8 mouse cellular contexts compared by ENCODE assay signal in the genomic region with DNA sequence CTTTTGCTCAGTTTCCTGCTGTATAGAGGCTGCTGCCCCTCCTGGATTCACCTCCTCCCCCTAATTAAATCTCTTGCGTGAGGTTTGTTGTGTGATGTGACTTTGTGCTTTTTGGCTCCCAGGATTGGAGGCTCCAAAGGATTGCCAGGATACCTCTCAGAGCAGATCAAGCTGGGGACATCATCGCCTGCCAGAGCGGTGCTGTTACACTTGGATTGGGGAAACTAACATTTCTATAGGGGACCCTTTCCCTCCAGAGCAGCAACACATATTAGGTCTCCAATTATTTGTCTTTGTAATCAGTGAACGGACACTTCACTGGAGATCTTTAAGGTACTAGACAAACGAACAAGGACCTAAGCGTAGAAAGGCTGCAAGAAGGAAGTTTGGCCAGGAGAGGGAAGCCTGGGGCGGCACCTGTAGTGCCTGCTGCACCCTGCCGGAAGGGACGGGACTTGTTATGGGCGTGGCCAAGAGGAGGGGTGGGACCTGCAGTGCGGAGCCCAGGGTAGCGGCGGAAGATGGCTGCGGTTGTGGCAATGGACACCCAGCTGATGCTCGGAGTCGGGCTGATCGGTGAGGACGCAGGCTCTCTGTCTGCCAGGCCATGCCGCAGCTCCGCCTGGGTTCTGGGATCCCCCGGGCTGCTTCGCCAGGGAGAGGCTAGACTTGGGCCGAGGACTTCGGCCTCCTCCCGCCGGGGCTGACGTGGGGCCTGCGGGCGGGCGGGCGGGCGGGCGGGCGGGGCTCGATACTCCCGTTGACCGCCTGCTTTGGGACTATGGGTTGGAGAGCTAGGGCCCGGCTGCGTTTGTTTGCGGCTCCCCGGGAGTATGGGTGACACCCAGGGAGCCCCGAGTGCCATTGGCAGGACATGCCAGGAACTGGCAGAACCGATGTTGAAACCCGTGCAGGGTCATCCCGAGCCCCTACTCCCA. TPM values are rescaled to one million over a fixed set of nuclear protein-coding genes. Genes with fewer than 3 reads are reported as not detected.
DNase-seq lines count a peak whose midpoint lies in the region; ATAC-seq and TF ChIP-seq lines count a peak whose summit lies in the region.

Gene Fam45a, plus strand, starts transcription at position 488 of the 938 bp plus-strand sequence.

- peaks cover 6% of the 10 kb centered on the region for H3K79me3 ChIP-seq in C2C12 (ENCODE audit: low read depth)

- 2% methylated on average over 42 of the region's 45 CpGs for WGBS in heart, embryonic 11.5 days (ENCODE audit: insufficient replicate concordance)
- 2% methylated on average over 39 of the region's 45 CpGs for WGBS in kidney, embryonic 16.5 days
- 4% methylated on average over 43 of the region's 45 CpGs for WGBS in liver, adult 2 months

- H3K79me2 ChIP-seq in C2C12 (ENCODE audit: control insufficient read depth, insufficient read depth) (peaks cover 15% of the 10 kb centered on the region), myocyte (ENCODE audit: control insufficient read depth, insufficient read depth) (peaks cover 14% of the 10 kb centered on the region)
- peaks cover 3% of the 10 kb centered on the region; the same call in 1 of the 2 replicates for H3K79me2 ChIP-seq in liver, adult 2 months (ENCODE audit: control insufficient read depth, insufficient read depth, low read length)

- H3K4me1 ChIP-seq in erythroblast, embryonic 14.5 days (ENCODE audit: control insufficient read depth): peaks cover 45% of the 10 kb centered on the region
- H3K4me1 ChIP-seq in heart, embryonic 11.5 days (ENCODE audit: control insufficient read depth, insufficient read depth, low read length): peaks cover 7% of the 10 kb centered on the region; the same call in 1 of the 2 replicates
- peaks cover 10% of the 10 kb centered on the region for H3K4me1 ChIP-seq in kidney, embryonic 16.5 days (ENCODE audit: insufficient read depth, low read length)
- H3K4me1 ChIP-seq in liver, adult 2 months (ENCODE audit: control insufficient read depth, insufficient read depth, low read length): peaks cover 3% of the 10 kb centered on the region; the same call in 1 of the 2 replicates

- H3ac ChIP-seq in C2C12 (ENCODE audit: control insufficient read depth, insufficient read length, low read depth) (peak within 1 kb of the TSS; percentile 67), myocyte (ENCODE audit: control insufficient read depth, insufficient read length) (peak within 1 kb of the TSS; percentile 61)

- DNase-seq in brain, embryonic 14.5 days (ENCODE audit: low read depth): peak; percentile 97
- DNase-seq in liver, adult 2 months (ENCODE audit: extremely low read depth, low read depth, low spot score): peak; percentile 86
- peak; percentile 95 for DNase-seq in splenic B cell, adult 2 months (ENCODE audit: low read depth, low spot score)

- TF ChIP-seq CTCF in C2C12 (IDR thresholded peaks at IDR 0.05; ENCODE audit: control insufficient read depth, insufficient read depth, insufficient read length): peak; percentile 63
- peak; percentile 76 for TF ChIP-seq CTCF in brain, embryonic 14.5 days (IDR thresholded peaks at IDR 0.05; ENCODE audit: borderline replicate concordance, extremely low read depth, insufficient read depth, insufficient read length)
- peak; percentile 89 for TF ChIP-seq CTCF in liver, adult 2 months (IDR thresholded peaks at IDR 0.05; ENCODE audit: low read depth, low read length)

- ATAC-seq in heart, embryonic 11.5 days (replicated peaks; ENCODE audit: insufficient number of reproducible peaks, low FRiP score, low TSS enrichment): peak; percentile 100
- peak; percentile 100 for ATAC-seq in kidney, embryonic 16.5 days (ENCODE audit: low FRiP score, low TSS enrichment)

- peak; percentile 69; the same call in 1 of the 2 replicates for TF ChIP-seq POLR2A in brain, embryonic 14.5 days (IDR thresholded peaks at IDR 0.05; ENCODE audit: borderline replicate concordance, extremely low read depth, insufficient read depth, insufficient read length, poor library complexity, severe bottlenecking)
- TF ChIP-seq POLR2A in liver, adult 2 months (IDR thresholded peaks at IDR 0.05; ENCODE audit: extremely low read depth, insufficient read depth, low read length): peak; percentile 75
- TF ChIP-seq POLR2A in myocyte (IDR thresholded peaks at IDR 0.05; ENCODE audit: insufficient read length, low read depth): peak; percentile 99

- peak within 1 kb of the TSS; percentile 77 for H3K4me2 ChIP-seq in heart, embryonic 11.5 days
- H3K4me2 ChIP-seq in kidney, embryonic 16.5 days (replicated peaks; ENCODE audit: low read depth, low read length): peak within 1 kb of the TSS; percentile 70
- H3K4me2 ChIP-seq in myocyte (ENCODE audit: low read depth): peak within 1 kb of the TSS; percentile 82

- peak within 1 kb of the TSS; percentile 70 for H3K9ac ChIP-seq in heart, embryonic 11.5 days (ENCODE audit: low read depth, low read length)
- H3K9ac ChIP-seq in kidney, embryonic 16.5 days (replicated peaks; ENCODE audit: low read length): peak within 1 kb of the TSS; percentile 84
- peak within 1 kb of the TSS; percentile 89 for H3K9ac ChIP-seq in liver, adult 2 months (ENCODE audit: low read depth, low read length)

- H3K27ac ChIP-seq in heart, embryonic 11.5 days (ENCODE audit: low read depth, low read length): peak within 1 kb of the TSS; percentile 46
- peak within 1 kb of the TSS; percentile 57 for H3K27ac ChIP-seq in kidney, embryonic 16.5 days (ENCODE audit: low read length)
- peak within 1 kb of the TSS; percentile 68 for H3K27ac ChIP-seq in liver, adult 2 months (replicated peaks; ENCODE audit: insufficient read depth, low read depth, low read length)

- H3K27me3 ChIP-seq in C2C12 (ENCODE audit: control insufficient read depth, insufficient read depth, insufficient read length): no peaks in the 10 kb centered on the region
- no peaks in the 10 kb centered on the region for H3K27me3 ChIP-seq in erythroblast, embryonic 14.5 days (ENCODE audit: control insufficient read depth)
- no peaks in the 10 kb centered on the region for H3K27me3 ChIP-seq in heart, embryonic 11.5 days (ENCODE audit: control insufficient read depth, insufficient read depth, low read length)
- H3K27me3 ChIP-seq in kidney, embryonic 16.5 days (ENCODE audit: insufficient read depth, low read length): no peaks in the 10 kb centered on the region
- no peaks in the 10 kb centered on the region for H3K27me3 ChIP-seq in liver, adult 2 months (ENCODE audit: control insufficient read depth, insufficient read depth, low read length)
- no peaks in the 10 kb centered on the region for H3K27me3 ChIP-seq in myocyte (ENCODE audit: control insufficient read depth, insufficient read depth, insufficient read length)
- no peaks in the 10 kb centered on the region for H3K27me3 ChIP-seq in splenic B cell, adult 2 months (ENCODE audit: control insufficient read depth, insufficient read depth, low read length, poor library complexity, severe bottlenecking)

- no peaks in the 10 kb centered on the region for H3K36me3 ChIP-seq in C2C12 (ENCODE audit: control insufficient read depth, insufficient read depth)
- peaks cover 24% of the 10 kb centered on the region for H3K36me3 ChIP-seq in erythroblast, embryonic 14.5 days (ENCODE audit: control insufficient read depth)
- H3K36me3 ChIP-seq in heart, embryonic 11.5 days (ENCODE audit: control insufficient read depth, insufficient read depth, low read length): peaks cover 6% of the 10 kb centered on the region; the same call in 1 of the 2 replicates
- H3K36me3 ChIP-seq in kidney, embryonic 16.5 days (ENCODE audit: insufficient read depth, low read length): peaks cover 6% of the 10 kb centered on the region; the same call in 1 of the 2 replicates
- H3K36me3 ChIP-seq in liver, adult 2 months (ENCODE audit: control insufficient read depth, insufficient read depth, low read length): peaks cover 12% of the 10 kb centered on the region
- peaks cover 6% of the 10 kb centered on the region for H3K36me3 ChIP-seq in myocyte (ENCODE audit: control insufficient read depth, insufficient read depth)
- peaks cover 2% of the 10 kb centered on the region; the same call in 1 of the 2 replicates for H3K36me3 ChIP-seq in splenic B cell, adult 2 months (ENCODE audit: control insufficient read depth, insufficient read depth, low read length, poor library complexity, severe bottlenecking)

- H3K4me3 ChIP-seq in C2C12 (ENCODE audit: insufficient read depth, poor library complexity, severe bottlenecking): peak within 1 kb of the TSS; percentile 56
- H3K4me3 ChIP-seq in erythroblast, embryonic 14.5 days (replicated peaks): peak within 1 kb of the TSS; percentile 79
- H3K4me3 ChIP-seq in heart, embryonic 11.5 days (ENCODE audit: low read depth, low read length): peak within 1 kb of the TSS; percentile 63
- peak within 1 kb of the TSS; percentile 74 for H3K4me3 ChIP-seq in kidney, embryonic 16.5 days (ENCODE audit: low read length)
- peak within 1 kb of the TSS; percentile 92 for H3K4me3 ChIP-seq in liver, adult 2 months (ENCODE audit: insufficient read depth, low read depth, low read length)
- peak within 1 kb of the TSS; percentile 63 for H3K4me3 ChIP-seq in myocyte

- H3K9me3 ChIP-seq in erythroblast, embryonic 14.5 days (ENCODE audit: control insufficient read depth, low read length): no peaks in the 10 kb centered on the region
- H3K9me3 ChIP-seq in heart, embryonic 11.5 days (replicated peaks; ENCODE audit: control insufficient read depth, low read length): no peaks in the 10 kb centered on the region
- H3K9me3 ChIP-seq in kidney, embryonic 16.5 days (ENCODE audit: low read length): no peaks in the 10 kb centered on the region

TF ChIP-seq in C2C12, 6 proteins besides CTCF, POLR2A, EP300 and RAD21:
- TF ChIP-seq MAX (IDR thresholded peaks at IDR 0.05) (peak; percentile 61), MYOD1 (IDR thresholded peaks at IDR 0.05; ENCODE audit: control insufficient read depth, insufficient read length, low read depth) (no peak)

TF ChIP-seq in myocyte, 11 proteins besides CTCF, POLR2A, EP300 and RAD21 (continues in another document):
- TF ChIP-seq TCF3 (IDR thresholded peaks at IDR 0.05; ENCODE audit: insufficient read length, low read depth): no peak
- peak; percentile 99 for TF ChIP-seq POLR2AphosphoS2 (IDR thresholded peaks at IDR 0.05; ENCODE audit: insufficient read length, low read depth)
- TF ChIP-seq TCF12 (IDR thresholded peaks at IDR 0.05; ENCODE audit: insufficient read depth, poor library complexity, severe bottlenecking): no peak
- no peak for TF ChIP-seq E2F4 (IDR thresholded peaks at IDR 0.05; ENCODE audit: insufficient read depth)
- no peak for TF ChIP-seq CEBPB (IDR thresholded peaks at IDR 0.05; ENCODE audit: insufficient read depth, poor library complexity, severe bottlenecking)
- TF ChIP-seq MYOD1 (IDR thresholded peaks at IDR 0.05; ENCODE audit: control insufficient read depth in 1 of 3, insufficient read length in 2 of 3, low read depth in 2 of 3): peak in 1 of 3 experiments; percentile 48

RNA-seq across cellular contexts. Expression of gene Fam45a, which starts in this region (rescaled TPM):
- polyA plus RNA-seq in C2C12 (2012; fragmentation: generic; extraction: Trizol): 8.5 TPM
- 28.9 and 31.2 TPM in 2 replicates for polyA plus RNA-seq in brain, embryonic 14.5 days (2012; rRNA removed)
- polyA plus RNA-seq in erythroblast, embryonic 14.5 days (2012): 0.20 and 0.44 TPM in 2 replicates
- 24.7 and 30.0 TPM in 2 replicates for polyA plus RNA-seq in heart, embryonic 11.5 days (2014; fragmentation: Nextera tagmentation; extraction: Ambion mirVana)
- 27.7 and 29.9 TPM in 2 replicates for polyA plus RNA-seq in kidney, embryonic 16.5 days (2015; fragmentation: Nextera tagmentation; extraction: Ambion mirVana)
- 23.8 and 23.9 TPM in 2 replicates for total RNA-seq in liver, adult 2 months (2014; rRNA removed)
- polyA plus RNA-seq in liver, adult 2 months (2012; rRNA removed): 6.4 and 6.5 TPM in 2 replicates
- polyA plus RNA-seq in myocyte (2012; fragmentation: generic; extraction: Trizol): 13.4 TPM

Comparison
In these comparisons a context has a peak if more than half of its experiments do, and no peak if none do; other contexts are left out.
1. Peak in every context shown above with its lines: DNase-seq, ATAC-seq, H3K4me3 ChIP-seq and H3K27ac ChIP-seq.